Mouse (Mus musculus): ENCODE results near the gene Olfr1427.
"Not testable (repeated sequence)": the region's sequence is repeated elsewhere in the genome, so short reads cannot be mapped to it uniquely, and the experiment has no call there.

Gene Olfr1427

GRCm38 (mm10) chr19:12103234-12103633 is at the start of gene Olfr1427:
Olfr1427 (minus strand) TSS chr19:12103334.
- no peak for DNase-seq

- DNase-seq: no peak
Measured at GRCm38 (mm10) chr19:12145452-12145851, 42.3 kb upstream of the Olfr1427 start.

DNA sequence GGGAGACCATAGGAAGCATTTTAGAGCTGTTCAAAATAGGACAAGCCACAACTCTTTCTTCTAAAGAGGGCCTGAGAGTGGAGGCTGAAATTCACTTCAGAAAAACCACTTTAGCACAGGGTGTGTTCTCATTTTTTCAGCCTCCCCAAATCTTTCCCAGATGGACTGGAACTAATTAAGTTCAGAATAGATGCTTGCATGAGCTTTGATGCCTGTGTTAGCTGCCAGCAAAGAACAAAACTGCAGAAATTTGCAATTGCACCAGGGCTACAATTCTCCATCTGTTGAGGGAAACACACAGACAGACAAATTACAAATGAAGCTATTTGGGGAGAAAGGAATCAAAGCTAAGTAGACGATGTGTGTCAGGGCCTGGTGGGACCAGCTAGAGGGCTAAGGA is 40.2 kb upstream of the Olfr1427 start:
- no peak for DNase-seq

DNA sequence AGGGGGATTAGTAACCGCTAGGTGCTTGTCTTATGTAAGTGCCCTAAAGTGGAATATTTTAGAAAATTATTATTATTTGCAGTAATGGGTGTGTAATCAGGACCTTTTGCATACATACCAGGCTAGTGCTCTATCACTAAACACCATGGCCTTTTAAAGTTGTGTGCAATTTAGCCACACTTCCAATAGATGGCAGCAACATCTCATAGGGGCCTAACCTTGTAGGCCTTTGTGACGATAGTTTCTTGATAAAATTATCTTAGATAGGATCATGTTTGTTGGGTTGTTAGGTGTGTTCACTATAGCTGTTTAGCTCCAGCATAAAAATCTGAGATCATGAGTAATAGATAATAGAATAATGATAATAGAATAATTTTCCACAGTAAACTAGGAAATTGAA is 31.2 kb upstream of the Olfr1427 start:
- no peak for DNase-seq

DNA sequence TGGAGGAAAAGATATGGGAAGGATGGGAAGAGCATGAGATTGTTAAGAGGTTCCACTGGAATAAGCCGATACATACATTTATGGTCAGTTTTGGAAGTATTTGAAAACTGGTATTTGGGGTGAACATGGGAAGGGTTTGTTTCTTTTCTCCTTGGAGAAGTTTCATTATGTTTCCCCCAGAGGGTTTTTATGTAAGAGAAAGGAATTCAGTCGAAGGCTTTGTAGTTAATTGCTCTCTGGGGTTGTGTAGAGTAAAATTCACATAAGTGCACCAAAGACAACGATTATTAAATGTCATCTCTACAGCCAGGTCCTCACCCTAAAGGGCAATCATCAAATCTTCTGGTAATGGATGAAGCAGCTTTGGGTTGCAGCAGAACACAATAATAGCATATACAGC is 20.0 kb upstream of the Olfr1427 start, which contains the start of gene Olfr76:
Gene Olfr76, minus strand, starts transcription at position 101 of the 400 bp plus-strand sequence.
- DNase-seq: no peak

DNA sequence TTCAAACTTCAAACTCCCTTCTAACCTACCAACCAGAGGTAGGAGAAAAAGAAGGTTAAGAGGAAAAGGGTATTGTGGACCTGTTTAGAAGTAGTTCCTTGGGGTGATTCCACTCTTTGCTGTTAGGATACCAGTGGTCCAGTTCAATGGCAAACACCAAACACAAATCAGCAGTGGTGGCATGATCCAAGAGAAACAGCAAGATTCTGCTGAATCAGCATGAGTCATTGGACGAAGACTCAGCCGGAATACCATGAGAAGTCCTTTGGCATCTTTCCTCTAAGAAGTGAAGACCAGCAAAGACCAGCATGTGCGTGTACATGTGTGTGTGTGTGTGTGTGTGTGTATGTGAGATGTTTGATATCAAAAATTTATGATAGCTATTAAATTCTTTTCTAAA is 13.3 kb upstream of the Olfr1427 start:
- no peak for DNase-seq

DNA sequence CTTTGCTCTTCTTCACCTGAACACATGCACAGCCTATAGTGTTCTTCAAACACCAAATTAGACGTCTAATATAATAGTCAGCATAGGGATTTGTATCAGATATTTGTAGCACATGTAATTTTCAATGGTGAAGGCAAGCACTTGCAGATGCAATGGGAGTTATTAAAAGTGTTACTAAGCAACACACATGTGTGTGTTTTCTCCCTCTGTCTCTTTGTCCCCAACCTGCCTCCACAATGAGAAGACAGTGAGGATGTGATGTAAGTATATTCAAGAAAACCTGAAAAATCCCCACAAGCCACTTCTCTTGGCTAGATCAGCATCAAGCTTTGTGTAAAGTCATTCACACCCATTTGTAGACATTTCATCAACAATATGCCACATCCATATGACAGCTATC is 12.7 kb upstream of the Olfr1427 start, which contains the start of gene Olfr1428:
Gene Olfr1428, minus strand, starts transcription at position 101 of the 400 bp plus-strand sequence.
- DNase-seq: no peak

- no peak for DNase-seq
Measured at GRCm38 (mm10) chr19:12113807-12114206, 10.7 kb upstream of the Olfr1427 start.

DNA sequence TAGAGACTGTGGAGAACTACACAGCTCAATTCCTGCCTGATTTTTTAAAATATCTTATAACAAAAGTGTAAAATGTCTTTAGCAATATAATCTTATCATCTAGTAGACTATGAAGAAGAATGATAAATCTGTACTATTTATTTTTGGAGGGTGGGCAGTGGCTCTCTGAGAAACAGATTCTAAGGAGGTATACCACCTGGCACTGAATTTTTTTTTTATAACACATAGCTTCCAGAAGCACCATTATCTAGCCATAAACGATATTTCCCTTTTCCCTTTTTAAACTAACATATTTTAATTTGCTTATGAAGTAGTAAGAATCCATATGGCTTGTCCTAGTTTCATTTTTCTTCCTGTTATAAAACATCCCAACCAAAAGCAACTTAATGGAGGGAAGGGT is 1.4 kb upstream of the Olfr1427 start:
- DNase-seq: no peak

DNA sequence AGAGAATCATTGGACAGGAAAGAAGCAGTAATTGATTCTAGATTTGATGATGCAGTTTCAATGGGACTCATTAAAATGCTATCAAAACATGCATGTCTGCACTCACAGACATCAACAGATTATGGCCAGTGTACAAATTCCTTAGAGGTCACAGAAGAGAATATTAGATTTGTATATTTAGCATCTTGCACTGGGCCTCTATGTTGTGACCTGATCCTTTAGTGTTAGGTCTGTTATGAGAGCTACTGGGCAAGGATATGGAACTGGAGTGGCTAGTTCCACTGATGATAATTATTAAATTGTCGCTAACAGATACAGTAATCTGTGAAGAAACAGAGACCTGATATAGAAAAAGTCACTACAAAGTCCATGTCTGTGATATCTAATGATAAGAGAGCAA is 11.2 kb downstream of the Olfr1427 start, which contains the start of gene Olfr1426:
Gene Olfr1426, minus strand, starts transcription at position 101 of the 400 bp plus-strand sequence.
- no peak for DNase-seq

DNA sequence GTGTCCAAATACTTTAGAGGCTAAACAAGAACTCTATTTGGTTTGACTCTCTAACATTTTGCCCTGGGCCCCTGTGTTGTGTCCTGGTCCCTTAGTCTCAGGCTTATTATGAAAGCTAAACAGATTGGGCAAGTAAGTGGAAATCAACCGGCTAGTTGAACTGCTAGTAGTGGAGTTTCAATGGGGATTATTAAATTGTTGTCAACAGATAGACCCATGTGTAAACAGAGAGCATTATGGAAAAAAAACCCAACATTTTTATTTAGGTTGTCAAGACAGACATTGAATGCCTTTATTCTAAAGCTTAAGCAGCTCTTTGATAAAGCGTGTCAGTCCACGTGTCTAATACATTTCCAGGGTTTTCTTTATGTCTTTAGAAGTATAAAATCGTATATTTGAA is 25.5 kb downstream of the Olfr1427 start, which contains the start of gene Olfr1425:
Gene Olfr1425, minus strand, starts transcription at position 101 of the 400 bp plus-strand sequence.
- DNase-seq: not testable (repeated sequence)

GRCm38 (mm10) chr19:12069546-12069945 is 33.6 kb downstream of the Olfr1427 start:
- DNase-seq: not testable (repeated sequence)

DNA sequence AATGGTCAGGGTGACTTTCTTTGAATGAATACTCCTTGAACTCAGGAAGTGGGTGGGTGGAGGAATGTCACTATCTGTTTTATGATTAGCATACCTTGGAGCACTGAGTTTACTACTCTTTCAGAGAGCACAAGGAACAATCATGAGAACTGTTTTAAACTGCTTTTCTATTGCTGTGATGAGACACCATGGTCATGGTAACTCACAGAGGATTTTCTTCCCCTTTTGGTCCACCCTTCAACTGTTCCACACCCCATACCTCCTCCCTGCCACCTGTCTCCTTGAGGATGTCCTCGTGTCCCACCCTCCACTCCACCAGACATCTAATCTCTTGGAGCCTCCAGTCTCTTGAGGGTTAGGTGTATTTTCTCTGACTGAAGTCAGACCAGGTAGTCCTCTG is 35.3 kb downstream of the Olfr1427 start:
- not testable (repeated sequence) for DNase-seq

DNA sequence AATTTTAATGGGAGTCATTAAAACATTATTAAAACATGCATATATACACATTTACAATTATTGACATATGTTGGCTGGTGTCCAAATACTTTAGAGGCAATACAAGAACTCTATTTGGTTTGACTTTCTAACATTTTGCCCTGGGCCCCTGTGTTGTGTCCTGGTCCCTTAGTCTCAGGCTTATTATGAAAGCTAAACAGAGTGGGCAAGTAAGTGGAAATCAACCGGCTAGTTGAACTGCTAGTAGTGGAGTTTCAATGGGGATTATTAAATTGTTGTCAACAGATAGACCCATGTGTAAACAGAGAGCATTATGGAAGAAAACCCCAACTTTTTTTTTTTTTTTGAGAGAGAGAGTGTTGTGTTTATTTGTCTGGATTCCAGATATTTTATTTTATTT is 40.6 kb downstream of the Olfr1427 start, which contains the start of gene Olfr1424:
Gene Olfr1424, minus strand, starts transcription at position 101 of the 400 bp plus-strand sequence.
- not testable (repeated sequence) for DNase-seq
